Mouse (Mus musculus): ENCODE measurements around the gene Golgb1. TPM values are rescaled to one million over a fixed set of nuclear protein-coding genes. Genes with fewer than 3 reads are reported as not detected.
A peak's percentile ranks its signal among the peaks of the same experiment; 100 is the strongest.

The Golgb1 gene
- polyA plus RNA-seq, 2 experiments: 13.3 to 26.4 TPM

- peak in 2 of 3 experiments; percentile 34 to 42 for DNase-seq (ENCODE audit: low read depth in 3 of 3, low spot score in 3 of 3)
- Histone ChIP-seq H3K27me3 (ENCODE audit: control insufficient read depth, insufficient read depth, low read length) (no peaks in the 10 kb centered on the region), H3K4me1 (replicated peaks; ENCODE audit: control insufficient read depth in 2 of 2, insufficient read depth in 2 of 2, low read length in 1 of 2) (peaks cover 36 to 48% of the 10 kb centered on the region in 2 experiments), H3K4me2 (ENCODE audit: low read depth) (peak overlapping the region; percentile 71), H3K9me3 (ENCODE audit: control insufficient read depth, low read length) (no peaks in the 10 kb centered on the region), H3K36me3 (replicated peaks; ENCODE audit: control insufficient read depth, insufficient read depth, low read depth) (peaks cover 11% of the 10 kb centered on the region), H3K27ac (peak overlapping the region; percentile 91), H3K4me3 (ENCODE audit: insufficient read depth in 1 of 2, low read depth in 2 of 2, low read length in 2 of 2) (no peak overlapping the region; a peak in 1 of 4 replicates), H3K9ac (replicated peaks) (peak overlapping the region; percentile 64)
- 50% methylated on average over 4 of the region's 4 CpGs for WGBS (ENCODE audit: insufficient replicate concordance)
- TF ChIP-seq CTCF (IDR thresholded peaks at IDR 0.05; ENCODE audit: low read depth) (no peak), EP300 (IDR thresholded peaks at IDR 0.05; ENCODE audit: low read depth) (no peak)
- peak; percentile 22; the same call in 1 of the 2 replicates for ATAC-seq (ENCODE audit: insufficient read depth)
These were observed 16.5 kb downstream of the Golgb1 start for GRCm38 (mm10) chr16:36891415-36891814.

GRCm38 (mm10) chr16:36893317-36893716, 18.4 kb downstream of the Golgb1 start:
- Histone ChIP-seq H3K36me3 (replicated peaks; ENCODE audit: control insufficient read depth, insufficient read depth, low read depth) (peaks cover 9% of the 10 kb centered on the region; the same call in 1 of the 2 replicates), H3K4me1 (replicated peaks; ENCODE audit: control insufficient read depth in 2 of 2, insufficient read depth in 2 of 2, low read length in 1 of 2) (peaks cover 42 to 54% of the 10 kb centered on the region in 2 experiments), H3K4me3 (ENCODE audit: insufficient read depth in 1 of 2, low read depth in 2 of 2, low read length in 2 of 2) (no peak overlapping the region), H3K9ac (replicated peaks) (no peak overlapping the region; the same call in 1 of the 2 replicates), H3K27me3 (ENCODE audit: control insufficient read depth, insufficient read depth, low read length) (no peaks in the 10 kb centered on the region), H3K9me3 (ENCODE audit: control insufficient read depth, low read length) (no peaks in the 10 kb centered on the region), H3K4me2 (ENCODE audit: low read depth) (peak overlapping the region; percentile 39), H3K27ac (peak overlapping the region; percentile 81)
- WGBS (ENCODE audit: insufficient replicate concordance): 50% methylated on average over 10 of the region's 10 CpGs
- peak in 1 of 3 experiments; percentile 42 for DNase-seq (ENCODE audit: low read depth in 3 of 3, low spot score in 3 of 3)
- ATAC-seq (ENCODE audit: insufficient read depth): peak; percentile 47
- TF ChIP-seq CTCF (IDR thresholded peaks at IDR 0.05; ENCODE audit: low read depth): no peak
- TF ChIP-seq EP300 (IDR thresholded peaks at IDR 0.05; ENCODE audit: low read depth): peak; percentile 67

- DNase-seq (ENCODE audit: low read depth in 3 of 3, low spot score in 3 of 3): no peak
- peaks cover 9% of the 10 kb centered on the region; the same call in 1 of the 2 replicates for H3K36me3 ChIP-seq (replicated peaks; ENCODE audit: control insufficient read depth, insufficient read depth, low read depth)
- H3K27ac ChIP-seq: peak overlapping the region; percentile 25; the same call in 1 of the 2 replicates
- H3K27me3 ChIP-seq (ENCODE audit: control insufficient read depth, insufficient read depth, low read length): no peaks in the 10 kb centered on the region
- no peaks in the 10 kb centered on the region for H3K9me3 ChIP-seq (ENCODE audit: control insufficient read depth, low read length)
- WGBS (ENCODE audit: insufficient replicate concordance): 68% methylated on average over 6 of the region's 6 CpGs
- H3K9ac ChIP-seq (replicated peaks): no peak overlapping the region
- no peak overlapping the region for H3K4me2 ChIP-seq (ENCODE audit: low read depth)
- peak; percentile 49 for ATAC-seq (ENCODE audit: insufficient read depth)
- no peak overlapping the region for H3K4me3 ChIP-seq (ENCODE audit: insufficient read depth in 1 of 2, low read depth in 2 of 2, low read length in 2 of 2)
- peaks cover 28 to 30% of the 10 kb centered on the region in 2 experiments for H3K4me1 ChIP-seq (replicated peaks; ENCODE audit: control insufficient read depth in 2 of 2, insufficient read depth in 2 of 2, low read length in 1 of 2)
- TF ChIP-seq CTCF (IDR thresholded peaks at IDR 0.05; ENCODE audit: low read depth) (no peak), EP300 (IDR thresholded peaks at IDR 0.05; ENCODE audit: low read depth) (no peak)
These were observed 21.8 kb downstream of the Golgb1 start for GRCm38 (mm10) chr16:36896712-36897111.

- Histone ChIP-seq H3K27me3 (ENCODE audit: control insufficient read depth, insufficient read depth, low read length) (no peaks in the 10 kb centered on the region), H3K36me3 (replicated peaks; ENCODE audit: control insufficient read depth, insufficient read depth, low read depth) (peaks cover 7% of the 10 kb centered on the region; the same call in 1 of the 2 replicates), H3K9ac (replicated peaks) (no peak overlapping the region), H3K27ac (no peak overlapping the region), H3K4me3 (ENCODE audit: insufficient read depth in 1 of 2, low read depth in 2 of 2, low read length in 2 of 2) (no peak overlapping the region), H3K9me3 (ENCODE audit: control insufficient read depth, low read length) (no peaks in the 10 kb centered on the region), H3K4me2 (ENCODE audit: low read depth) (no peak overlapping the region), H3K4me1 (replicated peaks; ENCODE audit: control insufficient read depth in 2 of 2, insufficient read depth in 2 of 2, low read length in 1 of 2) (no peaks in the 10 kb centered on the region)
- ATAC-seq (ENCODE audit: insufficient read depth) (no peak), DNase-seq (ENCODE audit: low read depth in 3 of 3, low spot score in 3 of 3) (no peak)
- WGBS (ENCODE audit: insufficient replicate concordance): 82% methylated on average over 5 of the region's 5 CpGs
- TF ChIP-seq EP300 (IDR thresholded peaks at IDR 0.05; ENCODE audit: low read depth): no peak
- no peak for TF ChIP-seq CTCF (IDR thresholded peaks at IDR 0.05; ENCODE audit: low read depth)
These were observed 28.2 kb downstream of the Golgb1 start for GRCm38 (mm10) chr16:36903156-36903555.

GRCm38 (mm10) chr16:36911909-36912308, 37.0 kb downstream of the Golgb1 start:
- Histone ChIP-seq H3K36me3 (replicated peaks; ENCODE audit: control insufficient read depth, insufficient read depth, low read depth) (peaks cover 17% of the 10 kb centered on the region), H3K4me1 (replicated peaks; ENCODE audit: control insufficient read depth in 2 of 2, insufficient read depth in 2 of 2, low read length in 1 of 2) (no peaks in the 10 kb centered on the region), H3K9ac (replicated peaks) (no peak overlapping the region), H3K27ac (no peak overlapping the region), H3K9me3 (ENCODE audit: control insufficient read depth, low read length) (no peaks in the 10 kb centered on the region), H3K27me3 (ENCODE audit: control insufficient read depth, insufficient read depth, low read length) (no peaks in the 10 kb centered on the region), H3K4me3 (ENCODE audit: insufficient read depth in 1 of 2, low read depth in 2 of 2, low read length in 2 of 2) (no peak overlapping the region), H3K4me2 (ENCODE audit: low read depth) (no peak overlapping the region)
- ATAC-seq (ENCODE audit: insufficient read depth) (no peak), DNase-seq (ENCODE audit: low read depth in 3 of 3, low spot score in 3 of 3) (no peak)
- TF ChIP-seq EP300 (IDR thresholded peaks at IDR 0.05; ENCODE audit: low read depth): no peak
- no peak for TF ChIP-seq CTCF (IDR thresholded peaks at IDR 0.05; ENCODE audit: low read depth)
- 88% methylated on average over 10 of the region's 10 CpGs for WGBS (ENCODE audit: insufficient replicate concordance)
